Comparison of ENCODE assay signal across 7 mouse cellular contexts in genomic region chr7:48788851-48789572, GRCm38 (mm10). TPM values are rescaled to one million over a fixed set of nuclear protein-coding genes. Genes with fewer than 3 reads are reported as not detected.
DNase-seq lines count a peak whose midpoint lies in the region; ATAC-seq lines count a peak whose summit lies in the region.

Gene Zdhhc13, plus strand, starts transcription at chr7:48789003.

- H3K4me3 ChIP-seq in embryonic facial prominence, embryonic 12.5 days, result peak within 1 kb of the TSS; percentile 86
- H3K4me3 ChIP-seq in limb, embryonic 11.5 days (ENCODE audit: low read depth, low read length), result peak within 1 kb of the TSS; percentile 48
- peak within 1 kb of the TSS; percentile 86 for H3K4me3 ChIP-seq in midbrain, embryonic 14.5 days (replicated peaks; ENCODE audit: low read depth, low read length)

- no peaks in the 10 kb centered on the region for H3K27me3 ChIP-seq in embryonic facial prominence, embryonic 12.5 days
- H3K27me3 ChIP-seq in limb, embryonic 11.5 days (ENCODE audit: control insufficient read depth, insufficient read depth, low read length), result no peaks in the 10 kb centered on the region
- no peaks in the 10 kb centered on the region for H3K27me3 ChIP-seq in midbrain, embryonic 14.5 days (ENCODE audit: control insufficient read depth, insufficient read depth, low read length)

- DNase-seq in adrenal gland, postnatal 25 days, result peak; percentile 89
- peak; percentile 99 for DNase-seq in heart, adult 11 months
- peak; percentile 93 for DNase-seq in kidney, adult 18-20 months
- peak; percentile 94 for DNase-seq in limb, embryonic 11.5 days (ENCODE audit: low spot score)
- peak; percentile 96 for DNase-seq in midbrain, embryonic 14.5 days
- peak; percentile 89 to 92 for DNase-seq in spleen, adult 18-20 months

- H3K4me1 ChIP-seq in embryonic facial prominence, embryonic 12.5 days, result peaks cover 8% of the 10 kb centered on the region; the same call in 1 of the 2 replicates
- no peaks in the 10 kb centered on the region for H3K4me1 ChIP-seq in limb, embryonic 11.5 days (ENCODE audit: control insufficient read depth, insufficient read depth, low read length)
- H3K4me1 ChIP-seq in midbrain, embryonic 14.5 days (ENCODE audit: control insufficient read depth, insufficient read depth, low read length), result peaks cover 21% of the 10 kb centered on the region; the same call in 1 of the 2 replicates

- 0% methylated on average over 57 of the region's 57 CpGs for WGBS in embryonic facial prominence, embryonic 12.5 days
- WGBS in limb, embryonic 11.5 days, result under 1% methylated on average over 57 of the region's 57 CpGs
- WGBS in midbrain, embryonic 14.5 days, result under 1% methylated on average over 57 of the region's 57 CpGs

- H3K27ac ChIP-seq in embryonic facial prominence, embryonic 12.5 days, result peak within 1 kb of the TSS; percentile 82
- no peak within 1 kb of the TSS for H3K27ac ChIP-seq in limb, embryonic 11.5 days (replicated peaks; ENCODE audit: low read depth, low read length)
- H3K27ac ChIP-seq in midbrain, embryonic 14.5 days (replicated peaks; ENCODE audit: low read depth, low read length), result peak within 1 kb of the TSS; percentile 83

- H3K9ac ChIP-seq in embryonic facial prominence, embryonic 12.5 days, result peak within 1 kb of the TSS; percentile 87
- peak within 1 kb of the TSS; percentile 79 for H3K9ac ChIP-seq in limb, embryonic 11.5 days (ENCODE audit: low read length)
- peak within 1 kb of the TSS; percentile 85 for H3K9ac ChIP-seq in midbrain, embryonic 14.5 days (replicated peaks; ENCODE audit: low read length)

- peak within 1 kb of the TSS; percentile 73 for H3K4me2 ChIP-seq in embryonic facial prominence, embryonic 12.5 days (replicated peaks)
- peak within 1 kb of the TSS; percentile 69 for H3K4me2 ChIP-seq in limb, embryonic 11.5 days (ENCODE audit: low read depth, severe bottlenecking)
- peak within 1 kb of the TSS; percentile 90 for H3K4me2 ChIP-seq in midbrain, embryonic 14.5 days (ENCODE audit: low read length)

- H3K9me3 ChIP-seq in embryonic facial prominence, embryonic 12.5 days, result no peaks in the 10 kb centered on the region
- no peaks in the 10 kb centered on the region for H3K9me3 ChIP-seq in limb, embryonic 11.5 days (ENCODE audit: control insufficient read depth, low read length)
- no peaks in the 10 kb centered on the region for H3K9me3 ChIP-seq in midbrain, embryonic 14.5 days (ENCODE audit: control insufficient read depth, low read length)

- H3K36me3 ChIP-seq in embryonic facial prominence, embryonic 12.5 days, result no peaks in the 10 kb centered on the region
- no peaks in the 10 kb centered on the region for H3K36me3 ChIP-seq in limb, embryonic 11.5 days (ENCODE audit: control insufficient read depth, insufficient read depth, low read length)
- H3K36me3 ChIP-seq in midbrain, embryonic 14.5 days (ENCODE audit: control insufficient read depth, insufficient read depth, low read length), result no peaks in the 10 kb centered on the region

- ATAC-seq in embryonic facial prominence, embryonic 12.5 days (ENCODE audit: insufficient number of reproducible peaks, insufficient read depth, low FRiP score, low TSS enrichment), result peak; percentile 99
- ATAC-seq in limb, embryonic 11.5 days (ENCODE audit: insufficient number of reproducible peaks, low FRiP score, low TSS enrichment, low read depth), result peak; percentile 99
- ATAC-seq in midbrain, embryonic 14.5 days (ENCODE audit: low FRiP score, low TSS enrichment), result peak; percentile 97

RNA-seq across cellular contexts. Expression of gene Zdhhc13, which starts in this region (rescaled TPM):
- total RNA-seq in adrenal gland, postnatal 25 days (2021), result 8.2 and 9.7 TPM in 2 replicates
- polyA plus RNA-seq in embryonic facial prominence, embryonic 12.5 days (2016; fragmentation: Nextera tagmentation; extraction: Ambion mirVana), result 30.4 and 31.2 TPM in 2 replicates
- polyA plus RNA-seq in limb, embryonic 11.5 days (2014; fragmentation: Nextera tagmentation; extraction: Ambion mirVana), result 28.7 and 30.3 TPM in 2 replicates
- 38.7 and 49.7 TPM in 2 replicates for polyA plus RNA-seq in midbrain, embryonic 14.5 days (2014; fragmentation: Nextera tagmentation; extraction: Ambion mirVana)
